Mouse (Mus musculus) mouse embryonic stem cell (cell line): ENCODE results near the gene Ipo11.

Experiments used
- in situ Hi-C, 2 experiments: fragments of 300-500 bp; cut with MboI; formaldehyde crosslinking; loops; 1 replicate in 1 of 2; 3 replicates in 1 of 2; pipeline ENCODE4 v1.14.3; 2019 to 2020; ENCODE audit warnings: low sequenced_read_pairs in 2 of 2, low pct_unique_long_range_greater_than_20kb in 1 of 2, mixed read lengths in 1 of 2; ENCODE audit not compliant: unreplicated experiment in 1 of 2

Ipo11 gene

DNA sequence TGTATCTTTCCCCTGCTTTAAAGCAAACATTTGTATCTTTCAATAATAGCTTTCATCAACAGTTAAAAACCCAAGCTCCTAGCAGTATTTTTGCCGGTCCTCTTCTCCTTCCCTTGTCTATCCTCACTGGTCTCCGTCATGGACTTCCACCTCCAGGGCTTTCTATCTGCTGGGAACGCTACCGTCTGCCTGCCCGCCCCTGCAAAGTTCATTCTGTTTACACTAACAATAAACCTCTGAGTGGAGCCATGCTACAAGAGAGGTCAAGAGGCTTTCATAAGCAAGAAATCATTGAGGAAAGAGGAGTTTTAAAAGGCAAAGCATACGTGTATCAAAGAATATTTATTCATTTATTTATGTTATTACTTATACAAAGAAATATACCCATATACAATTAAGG, 106.7 kb downstream of the Ipo11 start:
- in situ Hi-C loops = no loop called here

DNA sequence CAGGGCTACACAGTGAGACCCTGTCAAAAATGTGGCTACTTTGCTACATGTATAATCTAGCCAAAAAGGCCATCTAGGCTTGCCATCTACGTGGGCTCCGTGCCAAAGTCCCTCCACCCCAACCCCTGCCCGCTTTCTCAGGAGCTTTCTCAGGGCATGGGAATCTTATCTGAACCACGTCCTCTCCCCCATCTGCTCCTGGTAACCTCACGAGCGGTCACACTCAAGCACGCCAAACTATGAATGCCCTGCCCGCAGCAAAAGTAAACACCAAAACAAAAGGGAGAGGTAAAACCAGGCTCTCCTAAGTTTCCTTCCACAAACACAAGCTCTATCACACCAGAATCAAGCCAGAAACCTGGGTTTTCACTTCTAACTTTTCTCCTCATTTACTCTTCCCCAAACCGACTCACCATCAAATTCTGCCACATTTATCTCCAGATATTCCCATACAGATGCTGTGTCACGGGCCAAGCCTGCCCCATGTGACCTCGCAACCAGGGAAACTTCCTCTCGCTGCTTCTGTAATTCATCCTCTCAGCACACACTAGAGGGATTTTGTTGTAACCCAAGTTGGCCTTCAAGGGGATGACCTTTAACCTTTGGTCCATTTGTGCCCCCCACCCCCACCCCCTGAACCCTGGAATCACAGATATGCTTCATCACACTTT, 107.3 kb downstream of the Ipo11 start:
- in situ Hi-C loops = no loop called here

DNA sequence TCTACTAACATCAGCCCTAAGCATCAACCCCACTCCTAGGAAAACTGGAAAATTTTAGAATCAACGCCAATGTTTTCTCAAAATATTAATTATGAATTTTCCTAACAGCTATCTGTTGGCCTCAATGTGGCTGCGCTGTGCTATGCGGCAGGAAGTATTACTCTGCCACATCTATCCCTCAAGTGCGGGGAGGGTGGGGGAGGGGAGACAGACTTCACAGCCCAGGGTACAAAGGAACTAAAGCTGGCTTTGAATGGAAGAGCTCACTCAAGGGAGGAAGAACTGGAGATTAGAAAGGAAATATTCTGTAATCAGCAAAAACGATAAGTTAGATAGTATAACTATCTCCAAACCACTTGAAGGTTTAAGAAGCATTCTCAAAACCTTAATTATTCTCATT, 111.1 kb downstream of the Ipo11 start:
- in situ Hi-C loops = no loop called here

DNA sequence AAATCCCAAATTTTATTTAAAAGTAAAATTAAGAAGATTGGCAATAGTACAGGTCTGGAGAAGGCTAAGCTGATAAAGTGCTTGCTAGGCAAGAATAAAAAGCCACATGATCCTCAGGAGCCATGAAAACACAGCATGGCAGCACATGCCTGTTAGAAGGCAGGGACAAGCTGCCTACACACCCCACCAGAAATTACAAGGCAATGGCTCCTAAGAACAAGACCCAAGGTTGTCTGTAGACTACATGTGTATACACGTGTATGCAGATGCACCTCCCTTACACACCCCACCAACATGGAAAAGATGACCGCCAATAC, 112.9 kb downstream of the Ipo11 start:
- in situ Hi-C loops = no loop called here

DNA sequence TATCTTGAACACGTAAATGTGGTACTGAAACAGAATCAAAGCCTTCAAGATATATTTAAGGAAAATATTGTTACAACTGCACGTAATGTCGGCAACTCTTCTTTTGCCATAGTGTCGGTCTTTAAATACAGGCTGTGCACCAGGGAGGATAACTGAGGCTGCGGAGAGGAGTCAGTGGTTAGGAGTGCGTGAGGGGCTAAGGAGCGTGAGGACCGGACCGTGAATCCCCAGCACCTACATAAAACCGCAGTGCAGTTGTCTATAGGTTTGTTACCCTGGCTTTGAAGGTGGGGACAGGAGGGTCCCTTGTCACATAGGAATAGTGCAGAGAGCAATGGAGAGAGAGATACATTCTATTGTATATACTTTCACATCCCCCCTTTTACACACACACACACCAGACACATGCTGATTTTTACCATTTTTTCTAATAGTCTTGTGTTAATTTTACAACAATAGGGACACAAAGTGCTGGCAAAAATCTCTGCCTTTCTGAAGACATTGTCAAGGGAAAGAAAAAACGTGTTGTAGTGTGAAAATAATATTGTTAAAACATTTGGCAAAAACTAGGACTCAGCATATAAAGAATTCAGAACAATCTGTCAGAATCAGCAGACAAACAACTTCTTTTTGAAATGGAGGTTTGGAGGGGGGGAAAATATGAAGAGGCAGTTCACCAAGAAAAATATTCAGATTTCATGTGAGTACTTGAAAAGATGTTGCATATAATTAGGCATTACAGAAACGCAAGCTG, 113.5 kb downstream of the Ipo11 start:
- in situ Hi-C loops = no loop called here

DNA sequence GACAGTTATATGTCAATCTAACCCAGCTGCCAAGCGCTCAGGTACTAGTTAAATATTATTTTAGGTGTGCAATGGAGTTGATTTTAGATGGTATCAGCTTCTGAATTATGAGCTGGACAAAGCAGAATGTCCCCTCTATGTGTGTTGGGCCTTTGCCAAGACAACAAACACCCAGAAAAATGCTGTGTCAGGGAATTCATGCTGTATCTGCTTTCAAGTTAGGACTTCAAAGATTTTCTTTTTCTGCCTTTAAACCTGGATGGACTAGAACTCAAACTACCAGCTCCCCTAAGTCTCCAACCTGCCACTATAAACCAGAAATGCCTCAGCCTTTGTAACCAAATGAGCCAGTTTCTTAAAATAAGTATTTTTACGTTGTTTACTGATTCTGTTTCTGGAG, 116.6 kb downstream of the Ipo11 start:
- in situ Hi-C loops = no loop called here

DNA sequence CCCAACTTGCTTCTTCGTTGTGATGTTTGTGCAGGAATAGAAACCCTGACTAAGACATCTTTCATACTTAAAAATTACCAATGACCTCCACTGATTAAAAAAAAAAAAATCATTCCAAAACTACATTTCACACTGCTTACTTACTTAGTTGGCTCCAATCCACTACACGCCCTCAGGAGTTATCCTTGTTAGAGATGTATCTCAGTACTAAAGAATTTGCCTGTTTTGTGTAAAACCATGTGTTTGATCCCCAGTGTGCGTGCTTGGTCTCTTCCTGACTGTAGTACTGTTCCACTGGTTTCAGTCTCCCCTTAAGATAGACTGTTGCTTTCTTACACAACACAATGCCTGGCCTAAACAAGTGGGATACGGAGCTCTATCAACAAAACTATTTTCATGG, 117.0 kb downstream of the Ipo11 start:
- in situ Hi-C loops = no loop called here

DNA sequence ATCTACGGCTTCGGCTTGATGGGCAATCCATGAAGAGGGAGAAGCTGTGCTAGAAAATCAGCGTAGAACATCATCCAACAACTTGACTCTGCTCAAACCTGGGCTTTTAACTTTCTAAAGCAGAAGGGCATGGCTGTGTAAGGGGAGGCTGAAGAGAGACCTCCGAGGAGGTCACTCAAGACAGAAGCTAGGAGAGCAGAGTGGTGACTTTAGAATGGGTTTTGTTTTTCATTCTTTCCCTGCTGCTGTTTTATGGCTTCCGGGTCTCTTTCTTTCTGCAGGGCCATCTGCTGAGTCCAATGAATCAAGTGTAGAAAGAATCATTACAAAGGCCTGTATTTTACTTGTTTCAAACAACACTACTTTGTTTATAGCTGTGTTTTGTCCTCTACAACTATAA, 119.7 kb downstream of the Ipo11 start:
- in situ Hi-C loops = no loop called here

DNA sequence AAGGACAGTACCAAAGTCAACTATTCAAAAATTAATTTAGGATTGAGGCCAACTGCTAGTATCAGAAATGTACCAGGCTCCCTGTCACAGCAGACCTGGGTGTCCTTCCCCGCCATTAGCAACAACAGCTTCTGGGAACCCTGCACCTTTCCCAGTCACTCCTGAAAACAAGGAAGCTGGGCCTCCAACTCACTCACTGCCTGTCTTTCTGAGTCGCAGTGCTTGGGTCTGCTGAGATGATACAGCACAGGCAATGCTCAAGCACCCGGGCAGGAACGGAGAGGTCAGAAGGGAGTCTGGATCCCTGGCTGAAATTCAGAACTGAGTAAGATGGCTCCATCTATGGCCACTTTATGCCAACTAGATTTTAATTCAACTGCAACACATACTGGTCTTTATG, 123.2 kb downstream of the Ipo11 start:
- in situ Hi-C loops = no loop called here

DNA sequence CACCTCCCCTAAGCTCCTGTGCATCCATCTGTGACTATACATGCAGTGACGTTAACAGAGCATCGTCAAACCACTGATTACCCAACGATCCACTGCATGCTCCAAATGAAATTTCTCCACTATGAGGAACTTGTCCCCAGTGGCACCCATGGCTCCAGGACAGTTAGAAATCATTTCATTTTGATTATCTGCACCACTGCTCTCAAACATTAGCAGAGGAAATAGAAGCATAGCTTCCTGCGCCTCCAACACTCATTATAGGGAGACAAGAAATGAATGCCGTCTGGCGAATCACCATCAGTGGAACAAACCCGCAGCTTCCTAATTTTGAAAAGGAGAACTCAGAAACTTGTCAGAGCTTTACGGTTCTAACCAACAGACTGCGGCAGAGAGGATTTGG, 123.7 kb downstream of the Ipo11 start:
- in situ Hi-C loops = no loop called here

DNA sequence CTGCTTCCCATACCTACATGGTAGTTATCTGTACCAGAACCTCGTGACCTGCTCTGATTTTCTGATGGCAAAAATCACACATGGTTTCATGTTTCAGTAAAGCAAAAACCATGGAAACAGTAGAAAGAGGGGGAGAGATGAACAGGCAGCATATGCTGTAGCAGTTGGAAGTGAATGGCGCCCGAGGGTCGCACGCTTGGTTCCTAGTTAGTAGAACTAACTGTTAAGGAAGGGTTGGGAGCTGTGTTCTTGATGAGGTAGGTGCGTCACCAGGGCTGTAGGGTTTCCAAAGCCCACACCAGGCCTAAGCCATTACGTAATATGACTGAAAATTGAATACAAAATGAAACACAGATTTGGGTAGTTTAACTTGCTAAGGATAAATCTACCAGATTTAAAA, 126.6 kb downstream of the Ipo11 start:
- in situ Hi-C loops = no loop called here

DNA sequence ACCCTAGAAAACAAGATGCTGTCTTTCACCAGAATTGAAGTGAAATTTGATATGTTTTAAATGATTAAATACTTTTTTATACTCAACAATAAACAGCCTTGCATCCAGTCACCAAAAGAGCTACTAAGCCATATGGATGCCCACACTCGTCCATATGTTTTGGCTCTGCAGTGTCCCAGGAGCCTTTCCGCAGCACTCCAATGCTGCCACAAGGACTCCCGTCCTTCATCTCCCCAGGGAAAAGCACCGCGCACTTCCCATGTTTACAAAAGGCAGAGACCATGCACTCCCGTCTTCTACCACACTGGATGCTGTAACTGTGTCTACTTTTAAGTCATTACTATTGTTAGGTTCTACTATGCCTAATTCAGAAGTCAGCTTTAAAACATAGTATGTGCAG, 127.9 kb downstream of the Ipo11 start:
- in situ Hi-C loops = no loop called here

DNA sequence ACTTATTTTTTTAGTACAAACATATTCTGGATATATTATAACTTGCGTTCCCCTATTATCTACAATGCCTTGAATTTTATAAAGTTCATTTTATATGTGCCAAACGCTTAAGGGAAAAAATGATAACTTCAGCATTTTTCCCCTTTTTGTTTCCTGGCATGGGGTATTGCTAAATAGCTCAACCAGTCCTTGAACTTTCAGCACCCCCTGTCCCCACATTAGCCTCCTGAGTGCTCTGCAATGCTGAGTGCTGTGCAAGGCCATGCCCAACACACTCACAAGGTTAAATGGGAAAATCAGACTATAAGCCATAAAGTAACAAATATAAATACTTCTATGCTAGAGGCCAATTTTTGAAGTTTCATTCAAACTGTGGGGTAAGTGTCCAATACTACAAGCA, 128.4 kb downstream of the Ipo11 start:
- in situ Hi-C loops = no loop called here

DNA sequence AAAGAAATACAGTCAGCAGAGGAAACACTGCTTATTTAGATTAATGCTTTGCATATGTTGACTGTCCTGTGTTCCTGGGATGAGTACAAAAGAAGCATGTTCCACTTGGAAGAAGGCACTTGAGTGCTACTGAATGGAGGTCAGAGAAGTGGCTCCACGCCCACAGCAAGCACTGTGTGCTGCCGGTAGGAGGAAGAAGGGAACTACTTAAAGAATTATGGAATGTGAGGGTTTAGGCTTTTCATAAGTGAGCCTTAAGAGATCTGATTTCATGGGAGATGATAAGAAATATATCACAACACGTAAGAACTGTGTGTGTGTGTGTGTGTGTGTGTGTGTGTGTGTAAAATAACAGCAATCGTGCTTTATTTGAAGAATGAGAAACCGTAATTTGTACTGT, 129.5 kb downstream of the Ipo11 start:
- in situ Hi-C loops = no loop called here

DNA sequence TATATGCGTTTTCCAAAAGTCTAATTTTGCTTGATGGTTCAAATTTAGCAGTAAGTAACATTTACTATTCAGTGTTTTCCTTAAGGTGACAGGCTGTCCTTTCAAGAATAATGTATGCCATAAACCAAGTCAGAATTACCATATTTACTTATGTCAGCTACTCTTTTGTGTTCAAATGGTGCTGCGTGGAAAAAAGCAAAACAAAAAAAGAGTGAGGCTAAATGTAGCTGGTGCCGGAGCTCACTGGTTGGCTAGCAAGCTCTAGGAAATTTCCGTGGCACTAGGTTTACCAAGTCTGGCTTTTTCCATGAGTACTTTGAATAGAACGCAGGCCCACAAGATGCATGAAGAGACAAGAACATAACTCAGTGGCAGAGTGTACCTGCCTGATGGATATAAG, 131.6 kb downstream of the Ipo11 start:
- in situ Hi-C loops = no loop called here

DNA sequence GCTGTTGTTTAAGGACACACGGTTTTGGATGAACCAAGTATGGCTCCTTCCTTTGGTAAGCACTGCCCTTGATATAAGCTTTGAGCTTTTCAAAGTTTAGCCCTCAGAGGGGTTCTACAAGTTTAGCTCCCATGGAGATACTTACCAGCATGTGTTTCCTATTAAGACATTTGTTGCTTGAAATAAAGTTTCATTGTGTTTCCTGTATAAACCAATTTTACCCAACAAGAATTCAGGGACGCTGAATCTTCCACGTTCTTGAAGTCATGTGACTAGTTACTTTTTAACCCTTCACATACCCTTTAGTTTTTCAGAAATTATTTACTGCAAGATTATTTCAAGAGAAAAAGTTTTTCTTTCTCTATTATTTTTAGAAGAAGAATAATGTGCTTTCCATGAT, 138.7 kb downstream of the Ipo11 start:
- in situ Hi-C loops = no loop called here

DNA sequence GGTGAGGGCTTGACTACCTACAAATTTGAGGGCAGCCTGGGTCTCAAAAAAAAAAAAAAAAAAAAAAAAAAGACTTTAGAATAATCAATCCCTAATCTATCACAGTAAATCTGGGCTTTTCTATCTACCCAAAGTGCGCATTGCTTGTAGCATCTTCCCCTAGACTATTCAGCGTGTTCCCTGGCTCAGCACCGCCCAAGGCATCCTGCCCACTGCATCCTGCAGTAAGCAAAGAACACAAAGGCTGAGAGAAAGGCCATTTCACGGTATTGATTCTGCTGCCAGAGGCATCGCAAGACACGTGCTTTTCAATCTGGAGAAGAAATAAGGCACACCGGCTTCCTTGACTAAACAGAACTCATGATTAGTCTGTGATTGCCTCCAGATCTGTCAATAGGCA, 147.9 kb downstream of the Ipo11 start:
- in situ Hi-C loops = no loop called here

DNA sequence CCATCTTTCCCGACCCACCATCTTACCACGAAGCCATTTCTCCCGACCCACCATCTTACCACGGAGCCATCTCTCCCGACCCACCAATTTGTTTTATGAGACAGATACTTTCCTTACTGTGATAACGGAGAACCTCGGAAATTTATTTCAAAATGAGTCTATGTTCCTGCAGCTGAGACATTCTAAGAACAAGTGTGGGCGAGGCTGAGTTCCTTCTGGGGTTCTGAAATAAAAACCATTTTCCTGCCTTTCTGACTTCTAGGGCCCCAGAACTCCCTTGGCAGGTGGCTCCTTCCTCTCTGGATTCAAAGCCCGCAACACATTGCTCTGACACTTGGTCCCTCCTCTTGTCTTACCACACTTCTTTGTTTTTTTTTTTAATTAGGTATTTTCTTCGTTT, 168.0 kb downstream of the Ipo11 start:
- in situ Hi-C loops = no loop called here

DNA sequence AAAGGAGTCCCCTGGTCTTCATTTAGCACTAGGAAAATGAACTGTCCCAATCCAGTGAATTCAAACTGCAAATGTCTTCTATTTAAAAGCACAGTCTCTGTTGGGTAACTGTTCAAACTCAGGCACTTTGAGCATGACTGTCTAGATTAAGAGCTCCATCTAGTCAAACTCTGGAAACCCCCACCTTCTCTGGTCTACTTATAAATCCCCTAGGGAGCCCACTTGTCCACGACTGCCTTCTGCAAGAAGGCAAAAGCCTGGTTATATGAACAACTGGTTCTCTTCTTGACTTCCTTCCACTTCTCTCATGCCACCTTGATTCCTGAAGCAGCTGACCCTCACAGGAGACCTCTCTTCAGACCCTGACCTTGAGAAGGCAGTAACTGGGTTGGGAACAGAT, 174.1 kb downstream of the Ipo11 start:
- in situ Hi-C loops = no loop called here

DNA sequence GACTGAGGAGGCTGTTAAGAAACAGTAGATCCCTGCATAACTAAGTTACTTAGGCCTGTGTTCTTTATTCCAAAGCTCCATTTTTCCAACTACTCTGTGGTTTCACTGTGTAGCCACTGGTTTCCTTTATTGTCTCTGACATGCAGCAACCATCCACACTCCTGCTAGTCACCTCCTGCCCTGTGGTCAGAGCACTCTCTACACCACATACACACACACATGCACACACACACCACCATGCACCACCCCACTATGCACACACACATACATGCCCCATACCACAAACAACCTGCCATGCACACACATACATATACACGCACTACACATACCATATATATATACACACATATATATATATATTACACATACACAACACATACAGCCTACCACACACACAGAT, 175.1 kb downstream of the Ipo11 start:
- in situ Hi-C loops = no loop called here
